Mouse (Mus musculus) limb, embryonic 11.5 days (tissue): Measurements from ENCODE around the gene Spin1. TPM values are rescaled to one million over a fixed set of nuclear protein-coding genes. Genes with fewer than 3 reads are reported as not detected.
"Not testable (repeated sequence)": the region's sequence is repeated elsewhere in the genome, so short reads cannot be mapped to it uniquely, and the experiment has no call there.

Experiments
- ATAC-seq: fragments of 200-750 bp; cut with Nextera tagmentation; 2 replicates; pipeline ENCODE4 v1.8.0; 2017; ENCODE audit warnings: low read depth; ENCODE audit not compliant: insufficient number of reproducible peaks, low FRiP score, low TSS enrichment
- DNase-seq: peaks from one replicate; pipeline ENCODE4 v3.0.0-alpha.2; 2015; ENCODE audit warnings: low spot score
- H3K27ac ChIP-seq: fragments of 300-500 bp; sonication (generic); replicated peaks from 2 replicates; pipeline ENCODE4 v1.5.1; 2014; ENCODE audit warnings: low read depth, mild to moderate bottlenecking, low read length
- H3K27me3 ChIP-seq: fragments of 300-500 bp; sonication (generic); 2 replicates; pipeline ENCODE4 v1.6.1; 2014; ENCODE audit warnings: mild to moderate bottlenecking, low read length, mixed read lengths; ENCODE audit not compliant: control insufficient read depth, insufficient read depth
- H3K36me3 ChIP-seq: fragments of 300-500 bp; sonication (generic); 2 replicates; pipeline ENCODE4 v1.6.1; 2014; ENCODE audit warnings: mild to moderate bottlenecking, low read length, moderate library complexity, mixed read lengths; ENCODE audit not compliant: control insufficient read depth, insufficient read depth
- H3K4me1 ChIP-seq: fragments of 300-500 bp; sonication (generic); 2 replicates; pipeline ENCODE4 v1.6.1; 2014; ENCODE audit warnings: low read length, mixed read lengths; ENCODE audit not compliant: control insufficient read depth, insufficient read depth
- H3K4me2 ChIP-seq: fragments of 300-500 bp; sonication (generic); 2 replicates; pipeline ENCODE4 v1.6.1; 2014; ENCODE audit warnings: low read depth, mild to moderate bottlenecking, moderate library complexity; ENCODE audit not compliant: severe bottlenecking
- H3K4me3 ChIP-seq: fragments of 300-500 bp; sonication (generic); 2 replicates; pipeline ENCODE4 v1.5.1; 2014; ENCODE audit warnings: low read depth, low read length
- H3K9ac ChIP-seq: fragments of 300-500 bp; sonication (generic); 2 replicates; pipeline ENCODE4 v1.6.1; 2014; ENCODE audit warnings: mild to moderate bottlenecking, low read length
- H3K9me3 ChIP-seq: fragments of 300-500 bp; sonication (generic); 2 replicates; pipeline ENCODE4 v1.6.1; 2016; ENCODE audit warnings: low read length; ENCODE audit not compliant: control insufficient read depth
- WGBS: fragments of 180-500 bp; shearing (Covaris S2); extraction: QIAGEN DNeasy Blood & Tissue Kit; methylation state at CpG from one replicate; pipeline ENCODE4 v1.1.7; 2014; 5-methylcytosine and 5-hydroxymethylcytosine counted together
- polyA plus RNA-seq: library from polyadenylated mRNA; unstranded; fragments of >200 nt; fragmentation: Nextera tagmentation; extraction: Ambion mirVana; gene quantifications from 2 replicates; pipeline ENCODE4 v1.2.1, GENCODE M21; 2014

Gene Spin1
- polyA plus RNA-seq, 1 experiment from 2014 or later, result 136 TPM

- not testable (repeated sequence) for H3K4me3 ChIP-seq, H3K27me3 ChIP-seq, ATAC-seq, H3K27ac ChIP-seq, H3K36me3 ChIP-seq, H3K4me1 ChIP-seq, H3K9me3 ChIP-seq, H3K9ac ChIP-seq, DNase-seq, H3K4me2 ChIP-seq
- 58% methylated on average over 4 of the region's 4 CpGs for WGBS
These were observed 13.7 kb downstream of the Spin1 start for GRCm38 (mm10) chr13:51114398-51114797.

GRCm38 (mm10) chr13:51115762-51116161 lies 15.1 kb downstream of the Spin1 start:
- H3K9ac ChIP-seq, result no peak overlapping the region
- 87% methylated on average over 3 of the region's 3 CpGs for WGBS
- no peaks in the 10 kb centered on the region; the same call in 1 of the 2 replicates for H3K9me3 ChIP-seq
- no peaks in the 10 kb centered on the region for H3K36me3 ChIP-seq
- no peaks in the 10 kb centered on the region for H3K4me1 ChIP-seq
- no peak overlapping the region for H3K4me3 ChIP-seq
- no peaks in the 10 kb centered on the region for H3K27me3 ChIP-seq
- DNase-seq (no peak), ATAC-seq (no peak)
- H3K4me2 ChIP-seq, result no peak overlapping the region
- no peak overlapping the region for H3K27ac ChIP-seq

GRCm38 (mm10) chr13:51120734-51121133 lies 20.1 kb downstream of the Spin1 start:
- no peak for ATAC-seq
- WGBS, result 64% methylated on average over 4 of the region's 4 CpGs

GRCm38 (mm10) chr13:51121966-51122365 lies 21.3 kb downstream of the Spin1 start:
- H3K27me3 ChIP-seq, result no peaks in the 10 kb centered on the region
- no peak overlapping the region for H3K27ac ChIP-seq
- H3K9me3 ChIP-seq, result no peaks in the 10 kb centered on the region
- H3K4me2 ChIP-seq, result no peak overlapping the region
- H3K4me3 ChIP-seq, result no peak overlapping the region
- 57% methylated on average over 1 of the region's 1 CpGs for WGBS
- ATAC-seq (no peak), DNase-seq (no peak)
- H3K4me1 ChIP-seq, result peaks cover 10% of the 10 kb centered on the region
- no peak overlapping the region for H3K9ac ChIP-seq
- H3K36me3 ChIP-seq, result peaks cover 2% of the 10 kb centered on the region; the same call in 1 of the 2 replicates

More at GRCm38 (mm10) chr13:51120734-51121133, 20.1 kb downstream of the Spin1 start:
- Histone ChIP-seq H3K4me3 (no peak overlapping the region), H3K4me2 (no peak overlapping the region), H3K36me3 (peaks cover 2% of the 10 kb centered on the region; the same call in 1 of the 2 replicates), H3K27me3 (no peaks in the 10 kb centered on the region), H3K9ac (no peak overlapping the region), H3K27ac (no peak overlapping the region), H3K4me1 (peaks cover 10% of the 10 kb centered on the region), H3K9me3 (no peaks in the 10 kb centered on the region)
- no peak for DNase-seq

- 82% methylated on average over 8 of the region's 8 CpGs for WGBS
- no peak for DNase-seq
- Histone ChIP-seq H3K4me2 (no peak overlapping the region), H3K9me3 (no peaks in the 10 kb centered on the region), H3K9ac (no peak overlapping the region), H3K27me3 (no peaks in the 10 kb centered on the region), H3K4me3 (no peak overlapping the region), H3K4me1 (peaks cover 10% of the 10 kb centered on the region), H3K36me3 (peaks cover 2% of the 10 kb centered on the region; the same call in 1 of the 2 replicates), H3K27ac (no peak overlapping the region)
- ATAC-seq, result no peak
These were observed 22.1 kb downstream of the Spin1 start for GRCm38 (mm10) chr13:51122771-51123170.

- H3K4me1 ChIP-seq, result peaks cover 10% of the 10 kb centered on the region
- H3K36me3 ChIP-seq, result peaks cover 2% of the 10 kb centered on the region; the same call in 1 of the 2 replicates
- H3K9me3 ChIP-seq, result no peaks in the 10 kb centered on the region
- no peak overlapping the region for H3K4me2 ChIP-seq
- 80% methylated on average over 8 of the region's 8 CpGs for WGBS
- no peaks in the 10 kb centered on the region for H3K27me3 ChIP-seq
- H3K9ac ChIP-seq, result no peak overlapping the region
- no peak overlapping the region for H3K4me3 ChIP-seq
- DNase-seq (no peak), ATAC-seq (no peak)
- H3K27ac ChIP-seq, result no peak overlapping the region
These were observed 24.7 kb downstream of the Spin1 start for GRCm38 (mm10) chr13:51125357-51125756.

- H3K4me1 ChIP-seq, result peaks cover 3% of the 10 kb centered on the region; the same call in 1 of the 2 replicates
- DNase-seq, result no peak
- H3K27me3 ChIP-seq, result no peaks in the 10 kb centered on the region
- no peak overlapping the region for H3K27ac ChIP-seq
- peaks cover 2% of the 10 kb centered on the region; the same call in 1 of the 2 replicates for H3K36me3 ChIP-seq
- H3K4me2 ChIP-seq, result no peak overlapping the region
- no peak overlapping the region for H3K9ac ChIP-seq
- WGBS, result 85% methylated on average over 2 of the region's 2 CpGs
- no peak overlapping the region for H3K4me3 ChIP-seq
- no peak for ATAC-seq
- H3K9me3 ChIP-seq, result no peaks in the 10 kb centered on the region
These were observed 27.2 kb downstream of the Spin1 start for GRCm38 (mm10) chr13:51127906-51128305.

GRCm38 (mm10) chr13:51128417-51128816 lies 27.7 kb downstream of the Spin1 start:
- no peaks in the 10 kb centered on the region for H3K27me3 ChIP-seq
- H3K36me3 ChIP-seq, result peaks cover 2% of the 10 kb centered on the region; the same call in 1 of the 2 replicates
- WGBS, result 93% methylated on average over 7 of the region's 7 CpGs
- no peak overlapping the region for H3K4me2 ChIP-seq
- DNase-seq (no peak), ATAC-seq (no peak)
- H3K27ac ChIP-seq, result no peak overlapping the region
- H3K9ac ChIP-seq, result no peak overlapping the region
- no peak overlapping the region for H3K4me3 ChIP-seq
- H3K9me3 ChIP-seq, result no peaks in the 10 kb centered on the region
- H3K4me1 ChIP-seq, result no peaks in the 10 kb centered on the region

GRCm38 (mm10) chr13:51131179-51131578 lies 30.5 kb downstream of the Spin1 start:
- H3K36me3 ChIP-seq, result no peaks in the 10 kb centered on the region
- 84% methylated on average over 10 of the region's 10 CpGs for WGBS

More at GRCm38 (mm10) chr13:51131179-51131578, 30.5 kb downstream of the Spin1 start:
- Histone ChIP-seq H3K9ac (no peak overlapping the region), H3K4me1 (no peaks in the 10 kb centered on the region), H3K27ac (no peak overlapping the region), H3K27me3 (no peaks in the 10 kb centered on the region), H3K9me3 (no peaks in the 10 kb centered on the region), H3K4me2 (no peak overlapping the region), H3K4me3 (no peak overlapping the region)
- DNase-seq, result no peak
- no peak for ATAC-seq
